Mouse (Mus musculus) ES-Bruce4 (cell line): ENCODE measurements at regions not wholly inside any gene's neighbourhood (a gene's known extent, or its start where the extent isn't known, plus 50 kb on each side); places are given as distances from the start of the nearest gene placed in this dataset.
A peak's percentile ranks its signal among the peaks of the same experiment; 100 is the strongest.

Source experiments
- H3K27ac ChIP-seq: 2 replicates; pipeline ENCODE4 v1.5.1; 2012; ENCODE audit warnings: low read length, inconsistent platforms; ENCODE audit not compliant: insufficient read depth
- H3K27me3 ChIP-seq: 2 replicates; pipeline ENCODE4 v1.6.1; 2012; ENCODE audit warnings: mild to moderate bottlenecking, low read length, inconsistent platforms; ENCODE audit not compliant: control insufficient read depth, poor library complexity, insufficient read depth, severe bottlenecking
- H3K36me3 ChIP-seq: 2 replicates; pipeline ENCODE4 v1.6.1; 2012; ENCODE audit warnings: inconsistent platforms, mild to moderate bottlenecking, low read length, moderate library complexity; ENCODE audit not compliant: control insufficient read depth, poor library complexity, insufficient read depth, severe bottlenecking
- H3K4me1 ChIP-seq: one replicate; pipeline ENCODE4 v1.8.1; 2011; ENCODE audit warnings: low read length; ENCODE audit not compliant: control insufficient read depth, insufficient read depth
- H3K4me3 ChIP-seq: 2 replicates; pipeline ENCODE4 v1.5.1; 2011; ENCODE audit warnings: low read depth, mild to moderate bottlenecking, low read length
- H3K9ac ChIP-seq: 2 replicates; pipeline ENCODE4 v1.6.1; 2012; ENCODE audit warnings: low read depth, mild to moderate bottlenecking, inconsistent platforms; ENCODE audit not compliant: poor library complexity, severe bottlenecking
- H3K9me3 ChIP-seq: replicated peaks from 2 replicates; pipeline ENCODE4 v1.6.1; 2012; ENCODE audit warnings: mild to moderate bottlenecking, low read length, inconsistent platforms; ENCODE audit not compliant: control insufficient read depth, poor library complexity, insufficient read depth, severe bottlenecking
- CTCF ChIP-seq: IDR thresholded peaks from one replicate; pipeline ENCODE4 v1.8.1; 2011; ENCODE audit warnings: low read depth, low read length
- EP300 ChIP-seq: IDR thresholded peaks from 2 replicates; pipeline ENCODE4 v1.6.1; 2011; ENCODE audit warnings: low read depth, low read length; ENCODE audit not compliant: insufficient read depth
- POLR2A ChIP-seq: IDR thresholded peaks from one replicate; pipeline ENCODE4 v1.8.1; 2011; ENCODE audit warnings: low read length; ENCODE audit not compliant: insufficient read depth

DNA sequence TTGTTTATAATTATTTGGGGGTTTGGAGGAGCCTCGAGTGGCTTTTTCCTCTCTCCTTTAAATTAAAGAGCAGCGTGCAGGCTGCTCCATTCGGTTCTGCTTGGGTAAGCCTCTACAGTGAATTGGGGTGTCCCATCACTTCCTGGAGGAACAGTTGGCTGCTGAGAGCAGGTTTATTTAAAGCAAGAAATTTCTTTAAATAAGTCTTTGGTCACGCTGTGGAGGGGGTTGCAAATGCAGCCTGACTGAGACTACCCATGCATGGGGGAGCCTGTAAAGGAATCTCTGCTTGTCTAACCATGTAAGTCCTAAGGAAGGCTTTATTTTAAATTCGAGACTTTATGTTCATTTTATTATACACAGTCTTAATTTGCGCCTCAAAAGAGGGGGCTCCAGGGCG, 303.7 kb upstream of the Arglu1 start:
- peaks cover 3% of the 10 kb centered on the region for H3K4me1 ChIP-seq
- no peak overlapping the region for H3K4me3 ChIP-seq
- no peaks in the 10 kb centered on the region for H3K9me3 ChIP-seq
- H3K27ac ChIP-seq: no peak overlapping the region
- H3K36me3 ChIP-seq: no peaks in the 10 kb centered on the region
- no peak overlapping the region for H3K9ac ChIP-seq
- no peaks in the 10 kb centered on the region for H3K27me3 ChIP-seq
- TF ChIP-seq POLR2A: no peak
- no peak for TF ChIP-seq EP300
- TF ChIP-seq CTCF: no peak

DNA sequence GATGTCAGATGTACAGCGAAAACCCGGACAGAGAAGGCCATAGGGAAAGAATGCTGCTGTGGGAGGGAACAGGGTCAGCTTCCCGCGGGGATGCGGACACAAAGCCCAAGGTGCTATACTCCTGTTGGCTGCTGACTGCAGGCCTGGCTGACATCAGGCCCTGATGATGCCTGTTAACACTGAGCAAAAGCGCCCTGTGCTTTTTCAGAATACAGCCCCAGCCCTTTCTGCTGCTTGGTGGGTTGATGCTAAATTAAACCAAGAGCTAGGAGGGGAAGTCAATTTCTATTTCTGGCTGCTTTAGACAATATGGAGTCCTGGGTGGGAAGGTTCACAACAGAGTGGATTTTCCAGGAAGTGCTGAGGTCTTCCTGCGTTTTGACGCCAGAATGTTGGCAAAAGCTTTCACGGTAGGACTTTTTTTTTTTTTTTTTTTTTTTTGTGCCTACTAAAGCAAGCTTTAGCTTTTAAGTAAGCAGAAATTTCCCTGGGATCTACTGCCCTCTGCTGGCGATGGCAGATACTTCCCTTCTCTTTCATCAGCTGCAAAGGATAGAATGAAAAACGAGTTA, 302.2 kb upstream of the Arglu1 start:
- no peak overlapping the region for H3K27ac ChIP-seq
- no peak overlapping the region for H3K9ac ChIP-seq
- TF ChIP-seq EP300 (no peak), POLR2A (no peak), CTCF (no peak)
- peaks cover 3% of the 10 kb centered on the region for H3K4me1 ChIP-seq
- H3K4me3 ChIP-seq: no peak overlapping the region
- H3K36me3 ChIP-seq: no peaks in the 10 kb centered on the region
- H3K27me3 ChIP-seq: no peaks in the 10 kb centered on the region
- no peaks in the 10 kb centered on the region; the same call in 1 of the 2 replicates for H3K9me3 ChIP-seq

DNA sequence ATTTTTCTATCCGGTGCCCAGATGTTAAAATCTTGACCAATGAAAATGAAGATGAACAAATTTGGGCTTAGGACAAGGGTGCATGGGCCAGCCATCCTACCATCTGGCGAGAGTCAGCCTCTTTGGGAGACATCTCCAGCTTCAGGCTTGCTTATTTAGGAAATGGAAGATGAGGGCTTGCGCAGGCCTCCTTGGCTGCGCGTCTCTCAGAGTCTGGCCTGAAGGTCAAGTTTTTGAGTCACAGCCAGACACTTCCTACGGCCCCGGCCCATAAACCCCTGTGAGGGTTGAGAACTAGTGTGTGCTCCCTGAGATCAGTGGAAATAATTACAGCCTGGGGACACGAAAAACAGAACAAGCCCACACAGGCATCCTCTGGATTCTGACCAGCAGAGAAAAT, 300.7 kb upstream of the Arglu1 start:
- H3K27ac ChIP-seq: no peak overlapping the region

DNA sequence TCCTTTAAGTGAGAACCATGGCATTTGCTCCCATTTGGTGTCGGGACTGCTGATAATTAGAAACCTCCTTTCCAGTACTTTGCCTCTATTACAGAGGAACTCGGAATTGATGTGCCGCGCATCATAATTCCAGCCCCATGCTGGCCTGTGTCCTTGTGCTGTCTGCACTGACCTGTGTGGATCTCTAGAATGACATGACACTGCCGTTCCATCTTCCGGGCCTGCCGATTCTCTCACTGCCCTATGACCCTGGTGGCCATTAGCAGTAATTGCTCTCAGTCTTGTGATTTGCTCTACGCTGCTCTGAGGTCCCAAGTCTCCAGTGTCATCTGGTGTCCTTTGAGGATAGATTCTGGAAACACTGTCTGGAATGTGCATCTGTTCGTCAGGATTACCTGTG, 295.7 kb upstream of the Arglu1 start:
- peaks cover 5% of the 10 kb centered on the region for H3K4me1 ChIP-seq
- H3K27me3 ChIP-seq: no peaks in the 10 kb centered on the region
- no peak overlapping the region for H3K27ac ChIP-seq
- no peaks in the 10 kb centered on the region for H3K36me3 ChIP-seq
- no peak overlapping the region for H3K9ac ChIP-seq
- TF ChIP-seq POLR2A (no peak), CTCF (peak; percentile 23)
- H3K4me3 ChIP-seq: no peak overlapping the region
- H3K9me3 ChIP-seq: no peaks in the 10 kb centered on the region; the same call in 1 of the 2 replicates

More for the DNA sequence above, 300.7 kb upstream of the Arglu1 start:
- Histone ChIP-seq H3K36me3 (no peaks in the 10 kb centered on the region), H3K27me3 (no peaks in the 10 kb centered on the region), H3K4me3 (no peak overlapping the region), H3K9me3 (no peaks in the 10 kb centered on the region; the same call in 1 of the 2 replicates), H3K9ac (no peak overlapping the region), H3K4me1 (peaks cover 3% of the 10 kb centered on the region)
- no peak for TF ChIP-seq POLR2A
- no peak for TF ChIP-seq EP300
- TF ChIP-seq CTCF: no peak

DNA sequence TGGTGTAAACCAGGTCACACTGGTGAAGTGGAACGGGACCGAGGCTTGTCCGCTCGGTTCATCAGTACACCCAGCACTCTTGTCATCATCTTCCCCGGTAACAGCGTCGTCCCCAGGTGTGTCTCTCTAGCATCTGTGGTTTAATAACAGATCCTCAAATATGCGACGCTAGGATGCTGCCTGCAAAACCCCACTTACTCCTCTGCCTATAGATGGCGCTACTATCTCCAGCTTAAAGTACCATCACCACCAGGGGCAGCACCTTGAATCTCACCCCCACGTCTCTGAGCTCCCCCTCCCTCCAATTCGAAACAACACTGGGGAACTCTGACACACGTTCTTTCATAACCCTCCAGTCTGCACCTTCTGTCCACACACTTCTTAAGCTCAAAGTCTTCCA, 295.1 kb upstream of the Arglu1 start:
- Histone ChIP-seq H3K9me3 (no peaks in the 10 kb centered on the region; the same call in 1 of the 2 replicates), H3K27me3 (no peaks in the 10 kb centered on the region), H3K27ac (no peak overlapping the region), H3K4me1 (peaks cover 5% of the 10 kb centered on the region), H3K9ac (no peak overlapping the region), H3K36me3 (no peaks in the 10 kb centered on the region), H3K4me3 (no peak overlapping the region)
- TF ChIP-seq CTCF (peak; percentile 66), POLR2A (no peak), EP300 (no peak)

DNA sequence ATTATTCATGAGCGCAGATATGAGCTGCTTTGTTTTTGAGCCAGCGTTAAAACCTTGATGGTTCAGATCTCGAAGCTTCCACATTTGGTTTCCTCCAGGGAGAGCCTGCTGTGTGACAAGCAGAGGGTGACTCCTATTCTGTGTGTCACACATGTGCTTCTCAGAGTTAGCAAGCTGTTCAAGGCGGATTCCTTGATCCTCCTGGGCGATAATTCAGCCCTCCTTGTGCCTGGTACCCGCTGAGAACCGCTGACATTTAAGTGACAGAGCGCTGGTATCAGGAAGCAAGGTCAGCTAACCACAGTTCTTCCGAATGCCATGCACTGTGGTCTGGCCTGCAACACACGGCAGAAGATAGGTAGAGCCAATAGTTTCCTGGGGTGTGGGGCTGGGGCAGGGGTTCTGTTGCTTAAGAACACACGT, 294.5 kb upstream of the Arglu1 start:
- TF ChIP-seq POLR2A: no peak
- no peak for TF ChIP-seq CTCF
- TF ChIP-seq EP300: no peak
- Histone ChIP-seq H3K4me3 (no peak overlapping the region), H3K9ac (no peak overlapping the region), H3K27ac (no peak overlapping the region), H3K9me3 (no peaks in the 10 kb centered on the region; the same call in 1 of the 2 replicates), H3K27me3 (peaks cover 2% of the 10 kb centered on the region; the same call in 1 of the 2 replicates), H3K36me3 (no peaks in the 10 kb centered on the region), H3K4me1 (peaks cover 5% of the 10 kb centered on the region)
